Mouse (Mus musculus) small intestine, adult 2 months (tissue): Measurements from ENCODE around the gene Gm20388.

Experiments
- CTCF ChIP-seq: fragments of 200-500 bp; IDR thresholded peaks from 2 replicates; pipeline ENCODE4 v1.5.1; 2012; ENCODE audit warnings: low read depth, mild to moderate bottlenecking, control low read depth, inconsistent platforms, low read length, moderate library complexity, mixed read lengths; ENCODE audit not compliant: insufficient replicate concordance, insufficient read length; ENCODE audit errors: extremely low read depth
- POLR2A ChIP-seq: fragments of 200-500 bp; IDR thresholded peaks from 2 replicates; pipeline ENCODE4 v1.6.1; 2012; ENCODE audit warnings: low read depth, mild to moderate bottlenecking, control low read depth, inconsistent platforms, low read length, moderate library complexity

GRCm38 (mm10) chr8:122228792-122229575 lies 2318.3 kb downstream of the Gm20388 start:
- TF ChIP-seq CTCF (no peak), POLR2A (no peak)
